Mouse (Mus musculus) hindbrain, embryonic 16.5 days (tissue): Measurements from ENCODE around the gene Hsd17b14. TPM values are rescaled to one million over a fixed set of nuclear protein-coding genes. Genes with fewer than 3 reads are reported as not detected.
"Not testable (repeated sequence)": the region's sequence is repeated elsewhere in the genome, so short reads cannot be mapped to it uniquely, and the experiment has no call there.

Source experiments
- ATAC-seq: fragments of 200-750 bp; cut with Nextera tagmentation; 2 replicates; pipeline ENCODE4 v1.8.0; 2017; ENCODE audit warnings: moderate TSS enrichment, moderate library complexity
- H3K27ac ChIP-seq: fragments of 300-500 bp; sonication (generic); 2 replicates; pipeline ENCODE4 v1.5.1; 2014; ENCODE audit warnings: low read depth, mild to moderate bottlenecking, control low read depth, low read length, moderate library complexity
- H3K27me3 ChIP-seq: fragments of 300-500 bp; sonication (generic); replicated peaks from 2 replicates; pipeline ENCODE4 v1.6.1; 2014; ENCODE audit warnings: low read length; ENCODE audit not compliant: control insufficient read depth, insufficient read depth
- H3K36me3 ChIP-seq: fragments of 300-500 bp; sonication (generic); 2 replicates; pipeline ENCODE4 v1.6.1; 2014; ENCODE audit warnings: mild to moderate bottlenecking, low read length, moderate library complexity, mixed read lengths; ENCODE audit not compliant: control insufficient read depth, insufficient read depth
- H3K4me1 ChIP-seq: fragments of 300-500 bp; sonication (generic); 2 replicates; pipeline ENCODE4 v1.6.1; 2014; ENCODE audit warnings: low read depth, low read length; ENCODE audit not compliant: control insufficient read depth, insufficient read depth
- H3K4me2 ChIP-seq: fragments of 300-500 bp; sonication (generic); 2 replicates; pipeline ENCODE4 v1.6.1; 2014; ENCODE audit warnings: mild to moderate bottlenecking, low read length, control low read depth, moderate library complexity
- H3K4me3 ChIP-seq: fragments of 300-500 bp; sonication (generic); 2 replicates; pipeline ENCODE4 v1.5.1; 2014; ENCODE audit warnings: mild to moderate bottlenecking, low read length, control low read depth, moderate library complexity
- H3K9ac ChIP-seq: fragments of 300-500 bp; sonication (generic); 2 replicates; pipeline ENCODE4 v1.6.1; 2014; ENCODE audit warnings: low read depth, mild to moderate bottlenecking, control low read depth, low read length, moderate library complexity
- H3K9me3 ChIP-seq: fragments of 300-500 bp; sonication (generic); 2 replicates; pipeline ENCODE4 v1.6.1; 2014; ENCODE audit warnings: mild to moderate bottlenecking, low read length, moderate library complexity; ENCODE audit not compliant: control insufficient read depth
- WGBS: fragments of 180-500 bp; shearing (Covaris S2); extraction: QIAGEN DNeasy Blood & Tissue Kit; methylation state at CpG from one replicate; pipeline ENCODE4 v1.1.7; 2014; 5-methylcytosine and 5-hydroxymethylcytosine counted together
- polyA plus RNA-seq: library from polyadenylated mRNA; unstranded; fragments of >200 nt; fragmentation: Nextera tagmentation; extraction: Ambion mirVana; gene quantifications from 2 replicates; pipeline ENCODE4 v1.2.1, GENCODE M21; 2015

Gene Hsd17b14
- polyA plus RNA-seq = 0.43 and 0.80 TPM in 2 replicates

- Histone ChIP-seq H3K4me2 (no peak within 1 kb of the TSS), H3K4me3 (no peak within 1 kb of the TSS), H3K9ac (no peak within 1 kb of the TSS), H3K4me1 (no peaks in the 10 kb centered on the region), H3K36me3 (no peaks in the 10 kb centered on the region), H3K27me3 (no peaks in the 10 kb centered on the region; the same call in 1 of the 2 replicates), H3K27ac (no peak within 1 kb of the TSS), H3K9me3 (no peaks in the 10 kb centered on the region)
- no peak for ATAC-seq
- WGBS = 47% methylated on average over 8 of the region's 8 CpGs
These were observed at the start of gene Hsd17b14 for GRCm38 (mm10) chr7:45554744-45555143. Gene Hsd17b14 (plus strand): TSS chr7:45554893.

- Histone ChIP-seq H3K27ac (no peak overlapping the region), H3K4me1 (peaks cover 15% of the 10 kb centered on the region), H3K4me2 (no peak overlapping the region), H3K27me3 (no peaks in the 10 kb centered on the region), H3K9ac (no peak overlapping the region), H3K4me3 (no peak overlapping the region), H3K36me3 (peaks cover 4% of the 10 kb centered on the region; the same call in 1 of the 2 replicates), H3K9me3 (no peaks in the 10 kb centered on the region)
- WGBS = 93% methylated on average over 6 of the region's 6 CpGs
- ATAC-seq = no peak
These were observed 47.1 kb upstream of the Hsd17b14 start for GRCm38 (mm10) chr7:45507583-45507982.

- H3K4me3 ChIP-seq = no peak overlapping the region
- peaks cover 15% of the 10 kb centered on the region for H3K4me1 ChIP-seq
- no peaks in the 10 kb centered on the region for H3K9me3 ChIP-seq
- no peak overlapping the region for H3K27ac ChIP-seq
- H3K36me3 ChIP-seq = peaks cover 4% of the 10 kb centered on the region; the same call in 1 of the 2 replicates
- no peak for ATAC-seq
- peak overlapping the region; percentile 41; the same call in 1 of the 2 replicates for H3K9ac ChIP-seq
- no peaks in the 10 kb centered on the region for H3K27me3 ChIP-seq
- peak overlapping the region; percentile 96 for H3K4me2 ChIP-seq
- 78% methylated on average over 6 of the region's 6 CpGs for whole genome bisulfite sequencing
These were observed 46.1 kb upstream of the Hsd17b14 start for GRCm38 (mm10) chr7:45508561-45508960.

GRCm38 (mm10) chr7:45509181-45509882 lies 45.4 kb upstream of the Hsd17b14 start:
- peak overlapping the region; percentile 96 for H3K4me2 ChIP-seq
- WGBS = 37% methylated on average over 19 of the region's 19 CpGs
- H3K4me1 ChIP-seq = peaks cover 15% of the 10 kb centered on the region
- ATAC-seq = peak; percentile 20
- peaks cover 4% of the 10 kb centered on the region; the same call in 1 of the 2 replicates for H3K36me3 ChIP-seq
- H3K27me3 ChIP-seq = no peaks in the 10 kb centered on the region
- peak overlapping the region; percentile 84 for H3K4me3 ChIP-seq
- H3K9ac ChIP-seq = peak overlapping the region; percentile 87
- H3K27ac ChIP-seq = peak overlapping the region; percentile 89
- H3K9me3 ChIP-seq = no peaks in the 10 kb centered on the region

- Histone ChIP-seq H3K9me3 (no peaks in the 10 kb centered on the region), H3K4me1 (peaks cover 15% of the 10 kb centered on the region), H3K27ac (peak within 1 kb of the TSS; percentile 89), H3K9ac (peak within 1 kb of the TSS; percentile 87), H3K27me3 (no peaks in the 10 kb centered on the region), H3K4me2 (peak within 1 kb of the TSS; percentile 96), H3K36me3 (peaks cover 4% of the 10 kb centered on the region; the same call in 1 of the 2 replicates), H3K4me3 (peak within 1 kb of the TSS; percentile 84)
- ATAC-seq = peak; percentile 93
- WGBS = under 1% methylated on average over 44 of the region's 44 CpGs
These were observed 44.5 kb upstream of the Hsd17b14 start, which contains the start of gene Nucb1 for GRCm38 (mm10) chr7:45509912-45510787. Gene Nucb1 (minus strand): TSS chr7:45510406.

- ATAC-seq = no peak
- no peaks in the 10 kb centered on the region for H3K36me3 ChIP-seq
- H3K9me3 ChIP-seq = no peaks in the 10 kb centered on the region
- no peaks in the 10 kb centered on the region for H3K27me3 ChIP-seq
- 86% methylated on average over 7 of the region's 7 CpGs for WGBS
- H3K9ac ChIP-seq = no peak overlapping the region
- no peak overlapping the region for H3K4me2 ChIP-seq
- H3K27ac ChIP-seq = no peak overlapping the region
- no peak overlapping the region for H3K4me3 ChIP-seq
- H3K4me1 ChIP-seq = peaks cover 3% of the 10 kb centered on the region
These were observed 40.3 kb upstream of the Hsd17b14 start for GRCm38 (mm10) chr7:45514411-45514810.

GRCm38 (mm10) chr7:45515436-45515835 lies 39.3 kb upstream of the Hsd17b14 start:
- Histone ChIP-seq H3K27me3 (no peaks in the 10 kb centered on the region), H3K27ac (no peak overlapping the region), H3K9ac (no peak overlapping the region), H3K4me3 (no peak overlapping the region), H3K4me1 (no peaks in the 10 kb centered on the region), H3K36me3 (no peaks in the 10 kb centered on the region), H3K4me2 (no peak overlapping the region), H3K9me3 (no peaks in the 10 kb centered on the region)
- 23% methylated on average over 16 of the region's 16 CpGs for WGBS
- ATAC-seq = no peak

- H3K4me2 ChIP-seq, H3K4me3 ChIP-seq, H3K4me1 ChIP-seq, ATAC-seq, H3K27ac ChIP-seq, H3K36me3 ChIP-seq, H3K9ac ChIP-seq, H3K9me3 ChIP-seq, H3K27me3 ChIP-seq: not testable (repeated sequence)
- WGBS = 74% methylated on average over 5 of the region's 5 CpGs
These were observed 37.8 kb upstream of the Hsd17b14 start for GRCm38 (mm10) chr7:45516846-45517245.

- WGBS = 90% methylated on average over 16 of the region's 16 CpGs
- peaks cover 2% of the 10 kb centered on the region; the same call in 1 of the 2 replicates for H3K36me3 ChIP-seq
These were observed 36.1 kb upstream of the Hsd17b14 start for GRCm38 (mm10) chr7:45518618-45519017.

More at GRCm38 (mm10) chr7:45518618-45519017, 36.1 kb upstream of the Hsd17b14 start:
- H3K27ac ChIP-seq = no peak overlapping the region
- no peak overlapping the region for H3K9ac ChIP-seq
- ATAC-seq = no peak
- H3K4me2 ChIP-seq = no peak overlapping the region
- H3K27me3 ChIP-seq = no peaks in the 10 kb centered on the region
- H3K9me3 ChIP-seq = no peaks in the 10 kb centered on the region
- peaks cover 8% of the 10 kb centered on the region for H3K4me1 ChIP-seq
- no peak overlapping the region for H3K4me3 ChIP-seq
